19 mouse cellular contexts compared by ENCODE assay signal in genomic region chr2:102447831-102448230, GRCm38 (mm10). TPM values are rescaled to one million over a fixed set of nuclear protein-coding genes. Genes with fewer than 3 reads are reported as not detected.
A peak's percentile ranks its signal among the peaks of the same experiment; 100 is the strongest.
DNase-seq lines count a peak whose midpoint lies in the region; ATAC-seq and TF ChIP-seq lines count a peak whose summit lies in the region.
"Had no signal": no experiment of that assay in that cellular context is flagged by ENCODE, and none has a peak within 500 bp of the region (broad histone marks: within the 10 kb centered on the region; RNA-seq: fewer than 3 reads in every experiment).

No protein-coding gene starts in this region.

- no peaks in the 10 kb centered on the region for H3K27me3 ChIP-seq in kidney, postnatal 0 days (ENCODE audit: insufficient read depth, low read length)
- H3K27me3 ChIP-seq in embryonic facial prominence, embryonic 11.5 days (ENCODE audit: control insufficient read depth, insufficient read depth, low read length): no peaks in the 10 kb centered on the region
- H3K27me3 ChIP-seq in forebrain, embryonic 16.5 days (replicated peaks; ENCODE audit: control insufficient read depth, insufficient read depth, low read length): no peaks in the 10 kb centered on the region
- H3K27me3 ChIP-seq in midbrain, embryonic 15.5 days (replicated peaks): no peaks in the 10 kb centered on the region
- H3K27me3 ChIP-seq: limb, embryonic 15.5 days had no signal

- H3K4me1 ChIP-seq in kidney, postnatal 0 days (replicated peaks; ENCODE audit: insufficient read depth, low read length): peaks cover 15% of the 10 kb centered on the region; the same call in 1 of the 2 replicates
- no peaks in the 10 kb centered on the region; the same call in 1 of the 2 replicates for H3K4me1 ChIP-seq in embryonic facial prominence, embryonic 11.5 days (ENCODE audit: control insufficient read depth, insufficient read depth, low read length)
- H3K4me1 ChIP-seq in forebrain, embryonic 16.5 days (replicated peaks; ENCODE audit: control insufficient read depth, insufficient read depth, low read length): peaks cover 23% of the 10 kb centered on the region
- peaks cover 26% of the 10 kb centered on the region for H3K4me1 ChIP-seq in midbrain, embryonic 15.5 days

- no peaks in the 10 kb centered on the region for H3K9me3 ChIP-seq in kidney, postnatal 0 days (replicated peaks; ENCODE audit: low read length)
- no peaks in the 10 kb centered on the region for H3K9me3 ChIP-seq in embryonic facial prominence, embryonic 11.5 days (replicated peaks; ENCODE audit: control insufficient read depth, low read length)
- no peaks in the 10 kb centered on the region for H3K9me3 ChIP-seq in forebrain, embryonic 16.5 days (ENCODE audit: control insufficient read depth, low read length)
- no peaks in the 10 kb centered on the region for H3K9me3 ChIP-seq in midbrain, embryonic 15.5 days
- H3K9me3 ChIP-seq: limb, embryonic 15.5 days; megakaryocyte, embryonic 14.5 days had no signal

- no peak overlapping the region for H3K9ac ChIP-seq in kidney, postnatal 0 days (ENCODE audit: low read depth, low read length)
- no peak overlapping the region for H3K9ac ChIP-seq in embryonic facial prominence, embryonic 11.5 days (replicated peaks; ENCODE audit: low read length)
- no peak overlapping the region for H3K9ac ChIP-seq in forebrain, embryonic 16.5 days (replicated peaks; ENCODE audit: low read depth, low read length)
- no peak overlapping the region for H3K9ac ChIP-seq in midbrain, embryonic 15.5 days
- H3K9ac ChIP-seq: limb, embryonic 15.5 days had no signal

- peak; percentile 22 for DNase-seq in kidney, postnatal 0 days (ENCODE audit: low spot score)
- DNase-seq in kidney, adult 8-10 months: no peak
- DNase-seq in embryonic facial prominence, embryonic 11.5 days (ENCODE audit: low spot score): peak; percentile 55
- no peak for DNase-seq in gastrocnemius, postnatal 36 days
- DNase-seq in lung, postnatal 14 days: no peak
- DNase-seq in adrenal gland, postnatal 4 days (ENCODE audit: low spot score in 2 of 2): no peak
- DNase-seq: cerebellum, adult 8-10 months; heart, adult 2 months; heart, postnatal 10 days; kidney, postnatal 25 days; layer of hippocampus, postnatal 36 days; lung, adult 2 months; right cerebral cortex, postnatal 25 days; thymus, postnatal 36 days had no signal

- intact Hi-C loops in gastrocnemius, postnatal 36 days (cut with DNase I): loop anchor here (5.0 kb wide), 1 partner anchor 36 kb away; no protein-coding TSS in a partner anchor

- H3K4me2 ChIP-seq in kidney, postnatal 0 days (ENCODE audit: low read length): no peak overlapping the region
- H3K4me2 ChIP-seq in embryonic facial prominence, embryonic 11.5 days (ENCODE audit: low read depth, low read length): no peak overlapping the region
- 0 out of 2 replicates have a peak overlapping the region, but pooled peaks have one; percentile 9 for H3K4me2 ChIP-seq in forebrain, embryonic 16.5 days (ENCODE audit: low read length)
- H3K4me2 ChIP-seq in midbrain, embryonic 15.5 days: peak overlapping the region; percentile 87

- WGBS in kidney, postnatal 0 days: 70% methylated on average over 7 of the region's 7 CpGs
- 77% methylated on average over 7 of the region's 7 CpGs for WGBS in embryonic facial prominence, embryonic 11.5 days
- 56% methylated on average over 7 of the region's 7 CpGs for WGBS in forebrain, embryonic 16.5 days
- 85% methylated on average over 7 of the region's 7 CpGs for WGBS in midbrain, embryonic 15.5 days

- no peak for ATAC-seq in kidney, postnatal 0 days (replicated peaks; ENCODE audit: low FRiP score, low read depth)
- ATAC-seq in embryonic facial prominence, embryonic 11.5 days (replicated peaks; ENCODE audit: insufficient number of reproducible peaks, low FRiP score, low TSS enrichment, low read depth): no peak
- ATAC-seq in forebrain, embryonic 16.5 days: no peak
- ATAC-seq in midbrain, embryonic 15.5 days (replicated peaks): no peak

- TF ChIP-seq CTCF in kidney, postnatal 0 days (IDR thresholded peaks at IDR 0.05; ENCODE audit: low read depth): no peak

- no peaks in the 10 kb centered on the region for H3K36me3 ChIP-seq in kidney, postnatal 0 days (ENCODE audit: insufficient read depth, low read length)
- no peaks in the 10 kb centered on the region for H3K36me3 ChIP-seq in embryonic facial prominence, embryonic 11.5 days (replicated peaks; ENCODE audit: control insufficient read depth, insufficient read depth, low read depth, low read length)
- H3K36me3 ChIP-seq in forebrain, embryonic 16.5 days (ENCODE audit: control insufficient read depth, insufficient read depth): no peaks in the 10 kb centered on the region; the same call in 1 of the 2 replicates
- no peaks in the 10 kb centered on the region for H3K36me3 ChIP-seq in midbrain, embryonic 15.5 days (replicated peaks)
- H3K36me3 ChIP-seq: limb, embryonic 15.5 days had no signal

- no peak overlapping the region for H3K27ac ChIP-seq in kidney, postnatal 0 days
- H3K27ac ChIP-seq in embryonic facial prominence, embryonic 11.5 days (replicated peaks; ENCODE audit: low read depth, low read length): no peak overlapping the region
- no peak overlapping the region for H3K27ac ChIP-seq in forebrain, embryonic 16.5 days (ENCODE audit: low read length)
- H3K27ac ChIP-seq in midbrain, embryonic 15.5 days: no peak overlapping the region
- H3K27ac ChIP-seq: heart, adult 2 months had no signal

- no peak overlapping the region for H3K4me3 ChIP-seq in kidney, postnatal 0 days (replicated peaks; ENCODE audit: low read depth, low read length)
- H3K4me3 ChIP-seq in embryonic facial prominence, embryonic 11.5 days (ENCODE audit: low read depth, low read length): no peak overlapping the region
- H3K4me3 ChIP-seq in forebrain, embryonic 16.5 days (replicated peaks; ENCODE audit: low read length): no peak overlapping the region
- 0 out of 2 replicates have a peak overlapping the region, but pooled peaks have one; percentile 65 for H3K4me3 ChIP-seq in midbrain, embryonic 15.5 days
- H3K4me3 ChIP-seq: heart, adult 2 months; limb, embryonic 15.5 days; megakaryocyte, embryonic 14.5 days had no signal

RNA-seq across cellular contexts. Expression of gene Fjx1, which starts 4.5 kb away (rescaled TPM):
- polyA plus RNA-seq in kidney, postnatal 0 days (2015; fragmentation: Nextera tagmentation; extraction: Ambion mirVana): 10.0 and 12.1 TPM in 2 replicates
- 12.2 and 13.3 TPM in 2 replicates for polyA plus RNA-seq in embryonic facial prominence, embryonic 11.5 days (2014; fragmentation: Nextera tagmentation; extraction: Ambion mirVana)
- polyA plus RNA-seq in forebrain, embryonic 16.5 days (2015; fragmentation: Nextera tagmentation; extraction: Ambion mirVana): 26.5 and 29.9 TPM in 2 replicates
- 35.5 and 37.9 TPM in 2 replicates for polyA plus RNA-seq in midbrain, embryonic 15.5 days (2015; fragmentation: Nextera tagmentation; extraction: Ambion mirVana)
- total RNA-seq in gastrocnemius, postnatal 36 days (2021): under 1 TPM; 0.41 to 0.54 TPM
- total RNA-seq in adrenal gland, postnatal 4 days (2021): 1 to 10 TPM; 2.7 to 3.6 TPM
- total RNA-seq: neutrophil, adult 5-6 weeks had no signal

RNA-seq across cellular contexts. Expression of gene Trim44, which starts 40.2 kb away (rescaled TPM):
- 20.1 and 24.5 TPM in 2 replicates for polyA plus RNA-seq in kidney, postnatal 0 days (2015; fragmentation: Nextera tagmentation; extraction: Ambion mirVana)
- polyA plus RNA-seq in embryonic facial prominence, embryonic 11.5 days (2014; fragmentation: Nextera tagmentation; extraction: Ambion mirVana): 35.5 and 35.7 TPM in 2 replicates
- 43.7 and 48.2 TPM in 2 replicates for polyA plus RNA-seq in forebrain, embryonic 16.5 days (2015; fragmentation: Nextera tagmentation; extraction: Ambion mirVana)
- 69.4 and 70.8 TPM in 2 replicates for polyA plus RNA-seq in midbrain, embryonic 15.5 days (2015; fragmentation: Nextera tagmentation; extraction: Ambion mirVana)
- total RNA-seq in gastrocnemius, postnatal 36 days (2021): 10 to 100 TPM; 10.6 to 14.2 TPM
- total RNA-seq in adrenal gland, postnatal 4 days (2021): 10 to 100 TPM; 77.3 to 87.6 TPM

Comparison
In these comparisons a context has a peak if more than half of its experiments do, and no peak if none do; other contexts are left out.
1. DNase-seq: peak in kidney, postnatal 0 days (single experiment) and embryonic facial prominence, embryonic 11.5 days (single experiment); none in kidney, adult 8-10 months (0 of 2), gastrocnemius, postnatal 36 days (0 of 2), lung, postnatal 14 days (single experiment) and adrenal gland, postnatal 4 days (0 of 2).
2. H3K4me2 ChIP-seq: peak in forebrain, embryonic 16.5 days (single experiment) and midbrain, embryonic 15.5 days (single experiment); none in kidney, postnatal 0 days (single experiment) and embryonic facial prominence, embryonic 11.5 days (single experiment).